In genomic region chr11:64123174-64123573, GRCm38 (mm10) we compare ENCODE assay signal across 6 mouse cellular contexts. TPM values are rescaled to one million over a fixed set of nuclear protein-coding genes. Genes with fewer than 3 reads are reported as not detected.
DNase-seq lines count a peak whose midpoint lies in the region; ATAC-seq and TF ChIP-seq lines count a peak whose summit lies in the region.
"Not testable (repeated sequence)": the region's sequence is repeated elsewhere in the genome, so short reads cannot be mapped to it uniquely, and the experiment has no call there.

No protein-coding gene starts in this region.

- not testable (repeated sequence) for H3K27me3 ChIP-seq in heart, embryonic 12.5 days (replicated peaks); lung, postnatal 0 days (replicated peaks; ENCODE audit: insufficient read depth, low read length); thymus, adult 2 months (ENCODE audit: control insufficient read depth, insufficient read depth, low read length)

- not testable (repeated sequence) for H3K4me3 ChIP-seq in heart, embryonic 12.5 days; lung, postnatal 0 days (ENCODE audit: low read depth, low read length); thymus, adult 2 months (ENCODE audit: control insufficient read depth, insufficient read depth, low read length)

- ATAC-seq in heart, embryonic 12.5 days (ENCODE audit: insufficient number of reproducible peaks, low FRiP score) = not testable (repeated sequence)
- ATAC-seq in lung, postnatal 0 days = peak; percentile 17; the same call in 1 of the 2 replicates

- not testable (repeated sequence) for H3K36me3 ChIP-seq in heart, embryonic 12.5 days; lung, postnatal 0 days (ENCODE audit: insufficient read depth, low read length); thymus, adult 2 months (ENCODE audit: control insufficient read depth, insufficient read depth, low read length)

- WGBS in heart, embryonic 12.5 days = 45% methylated on average over 6 of the region's 6 CpGs
- 60% methylated on average over 6 of the region's 6 CpGs for WGBS in lung, postnatal 0 days
- WGBS in thymus, adult 2 months = 84% methylated on average over 6 of the region's 6 CpGs

- TF ChIP-seq CTCF in lung, postnatal 0 days (IDR thresholded peaks at IDR 0.05); thymus, adult 2 months (IDR thresholded peaks at IDR 0.05; ENCODE audit: borderline replicate concordance, control insufficient read depth, extremely low read depth, insufficient read depth, low read length, poor library complexity): not testable (repeated sequence)

- not testable (repeated sequence) for TF ChIP-seq POLR2A in thymus, adult 2 months (IDR thresholded peaks at IDR 0.05; ENCODE audit: control insufficient read depth, extremely low read depth, insufficient read depth, low read length, poor library complexity)

- H3K9ac ChIP-seq in heart, embryonic 12.5 days; lung, postnatal 0 days (replicated peaks; ENCODE audit: low read depth): not testable (repeated sequence)

- not testable (repeated sequence) for H3K27ac ChIP-seq in heart, embryonic 12.5 days (ENCODE audit: poor library complexity, severe bottlenecking); lung, postnatal 0 days (ENCODE audit: low read length); thymus, adult 2 months (ENCODE audit: control insufficient read depth, insufficient read depth, low read length)

- peak; percentile 48 for DNase-seq in CD4-positive, CD25-positive, alpha-beta regulatory T cell, adult 2 months (ENCODE audit: low read depth, low spot score)
- peak; percentile 46 for DNase-seq in T-cell, adult 2 months (ENCODE audit: low spot score)
- not testable (repeated sequence) for DNase-seq in lung, postnatal 0 days (ENCODE audit: low spot score)
- peak; percentile 4 for DNase-seq in thymus, adult 2 months
- DNase-seq in thymus, postnatal 4 days = peak; percentile 15

- not testable (repeated sequence) for TF ChIP-seq EP300 in lung, postnatal 0 days (IDR thresholded peaks at IDR 0.05)

- H3K4me1 ChIP-seq in heart, embryonic 12.5 days (replicated peaks); lung, postnatal 0 days (ENCODE audit: insufficient read depth, low read depth, low read length); thymus, adult 2 months (replicated peaks; ENCODE audit: control insufficient read depth, insufficient read depth, low read length): not testable (repeated sequence)

- H3K4me2 ChIP-seq in heart, embryonic 12.5 days = peak overlapping the region; percentile 13; the same call in 1 of the 2 replicates
- H3K4me2 ChIP-seq in lung, postnatal 0 days (replicated peaks; ENCODE audit: low read depth, low read length) = not testable (repeated sequence)

- H3K9me3 ChIP-seq in heart, embryonic 12.5 days (replicated peaks); lung, postnatal 0 days (ENCODE audit: low read length): not testable (repeated sequence)

RNA-seq across cellular contexts. Expression of gene Cox10, which starts 43.9 kb away (rescaled TPM):
- polyA plus RNA-seq in heart, embryonic 12.5 days (2016; fragmentation: Nextera tagmentation; extraction: Ambion mirVana) = 32.3 and 34.9 TPM in 2 replicates
- polyA plus RNA-seq in lung, postnatal 0 days (2015; fragmentation: Nextera tagmentation; extraction: Ambion mirVana) = 11.4 and 13.1 TPM in 2 replicates
- 20.2 and 24.2 TPM in 2 replicates for polyA plus RNA-seq in thymus, adult 2 months (2012; rRNA removed)
